Mouse (Mus musculus): Measurements from ENCODE around the gene Fam210b.

- TF ChIP-seq CTCF (IDR thresholded peaks at IDR 0.05; ENCODE audit: control insufficient read depth, insufficient read depth, insufficient replicate concordance, low read depth, low read length), result no peak
- TF ChIP-seq POLR2A (IDR thresholded peaks at IDR 0.05; ENCODE audit: control insufficient read depth, low read depth, low read length), result no peak
Measured at GRCm38 (mm10) chr2:172380513-172380912, 35.1 kb downstream of the Fam210b start.

Measured in testis, adult 2 months (tissue).